Mouse (Mus musculus) mouse trophoblast stem cell (cell line): ENCODE results near the gene Nudt16l1.

Source experiments
- in situ Hi-C, 2 experiments: fragments of 300-500 bp; cut with MseI, MboI; formaldehyde crosslinking; loops; 2 replicates in 1 of 2; 3 replicates in 1 of 2; pipeline ENCODE4 v1.15.1; 2025

The Nudt16l1 gene

DNA sequence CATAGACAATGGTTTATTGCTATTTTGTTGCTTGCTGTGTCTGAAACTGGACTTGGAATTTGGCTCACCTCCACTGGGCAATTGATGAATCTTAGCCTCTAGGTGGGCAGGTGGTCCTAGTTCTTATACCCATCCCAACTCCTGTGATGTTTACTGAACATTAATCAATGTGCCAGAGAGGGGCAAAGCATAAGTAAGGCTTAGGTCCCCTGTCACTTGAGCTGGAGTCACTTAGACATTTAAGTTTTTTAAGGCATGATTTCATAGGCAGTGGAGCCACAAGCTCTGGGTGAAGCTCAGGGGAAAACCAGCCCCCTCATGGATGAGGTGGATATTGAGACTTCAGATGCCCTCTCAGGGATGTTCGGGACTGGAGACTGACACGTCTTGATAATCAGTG lies at the start of gene Nudt16l1:
Gene Nudt16l1 (plus strand): TSS at position 301 of the 400 bp plus-strand sequence.
- in situ Hi-C loops = no loop called here

GRCm38 (mm10) chr16:4890201-4890709 lies 48.3 kb upstream of the Nudt16l1 start:
- in situ Hi-C loops = no loop called here

DNA sequence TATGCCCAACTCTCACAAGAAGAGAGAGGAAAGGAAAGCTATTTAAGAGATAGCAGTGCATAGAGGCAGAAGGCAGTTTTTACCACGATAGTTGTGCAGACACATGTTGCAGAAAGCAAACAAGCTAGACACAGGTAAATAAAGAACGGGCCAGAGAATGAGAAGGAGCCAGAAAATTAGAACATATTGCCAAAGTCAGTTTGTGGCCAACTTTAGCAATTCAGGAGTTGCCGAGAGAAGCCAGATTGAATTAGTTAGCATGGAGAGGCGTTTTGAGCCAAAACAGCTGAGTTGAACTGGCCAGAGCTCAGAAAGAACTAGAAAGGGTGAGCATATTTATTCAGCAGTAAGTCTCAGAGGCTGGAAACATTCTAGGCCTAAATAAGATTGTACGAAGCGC lies 46.4 kb upstream of the Nudt16l1 start:
- in situ Hi-C loops = no loop called here

GRCm38 (mm10) chr16:4894201-4894908 lies 44.2 kb upstream of the Nudt16l1 start:
- in situ Hi-C loops = no loop called here

- in situ Hi-C loops = no loop called here
Measured at GRCm38 (mm10) chr16:4896249-4897027, 42.1 kb upstream of the Nudt16l1 start.

DNA sequence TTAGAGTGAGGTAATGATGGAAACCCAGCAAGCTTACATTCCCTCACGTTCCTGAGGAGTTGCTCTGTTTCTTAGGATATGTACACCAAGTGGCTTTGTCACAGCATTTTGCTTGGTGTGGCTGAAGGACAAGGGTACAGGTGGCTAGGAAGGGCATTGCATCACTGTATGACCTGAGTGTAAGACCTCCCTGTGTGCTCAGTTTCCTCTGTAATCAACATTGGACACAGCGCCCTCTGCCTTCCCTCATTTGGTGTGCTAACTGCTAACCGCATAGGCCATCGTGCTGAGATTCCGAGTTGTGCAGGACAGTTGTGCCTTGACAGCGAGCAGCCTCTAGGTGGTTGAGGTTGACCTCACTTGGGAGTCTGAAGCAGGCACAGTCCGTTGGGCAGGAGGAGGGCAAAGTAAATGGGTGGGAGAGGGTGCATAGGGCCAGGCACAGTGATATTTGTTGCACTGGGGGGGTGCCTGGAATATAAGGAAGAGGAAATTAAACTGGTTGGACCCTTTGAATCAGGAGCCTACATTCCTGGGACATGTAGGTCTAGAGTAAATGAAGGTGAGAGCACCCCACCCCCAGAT lies 41.3 kb upstream of the Nudt16l1 start:
- in situ Hi-C loops = no loop called here

- in situ Hi-C loops = no loop called here
Measured at GRCm38 (mm10) chr16:4898881-4899280, 39.7 kb upstream of the Nudt16l1 start.

DNA sequence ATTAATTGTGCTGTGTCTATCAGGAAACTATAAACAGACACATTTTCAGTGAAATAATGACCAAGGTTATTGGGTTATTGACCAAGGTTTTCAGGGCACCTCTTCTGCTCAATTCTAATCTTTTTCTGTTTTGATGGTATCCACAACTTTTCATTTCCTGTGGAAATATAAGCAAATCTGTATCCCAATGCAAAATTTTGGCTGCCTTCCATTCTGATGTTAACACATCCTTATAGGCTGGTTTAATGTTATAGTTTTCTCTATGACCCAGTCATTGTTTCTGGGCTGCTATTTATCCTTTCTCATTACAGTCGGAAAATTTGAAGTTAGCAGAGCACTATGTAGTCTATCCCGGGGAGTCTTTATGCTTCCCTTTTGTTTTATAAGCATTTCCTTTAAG lies 38.9 kb upstream of the Nudt16l1 start:
- in situ Hi-C loops = no loop called here

DNA sequence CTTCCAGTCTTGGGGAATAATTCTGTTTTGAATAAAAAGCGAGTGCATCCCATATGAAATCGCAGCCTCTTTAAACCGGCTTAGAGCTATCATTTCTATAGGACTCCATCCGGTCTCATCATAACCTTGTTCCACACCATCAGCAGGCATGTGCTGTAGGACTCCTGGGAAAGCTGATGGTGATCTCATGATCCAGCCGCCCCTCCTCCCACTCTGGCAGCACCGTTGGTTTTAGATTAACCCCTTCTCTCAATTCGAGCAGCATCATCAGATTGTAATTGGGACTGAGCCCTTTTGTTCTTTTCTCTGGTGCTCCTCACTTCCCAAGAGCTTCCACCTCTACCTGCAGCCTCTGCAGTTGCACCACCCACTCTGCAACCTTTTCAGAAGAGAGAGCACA lies 37.4 kb upstream of the Nudt16l1 start:
- in situ Hi-C loops = no loop called here

- in situ Hi-C loops = no loop called here
Measured at GRCm38 (mm10) chr16:4902390-4902789, 36.2 kb upstream of the Nudt16l1 start.

GRCm38 (mm10) chr16:4903491-4904102 lies 35.0 kb upstream of the Nudt16l1 start:
- in situ Hi-C loops = no loop called here

GRCm38 (mm10) chr16:4904878-4905277 lies 33.7 kb upstream of the Nudt16l1 start:
- in situ Hi-C loops = no loop called here

- in situ Hi-C loops = no loop called here
Measured at GRCm38 (mm10) chr16:4905591-4905990, 33.0 kb upstream of the Nudt16l1 start.

- in situ Hi-C loops = no loop called here
Measured at GRCm38 (mm10) chr16:4906559-4906958, 32.0 kb upstream of the Nudt16l1 start.

GRCm38 (mm10) chr16:4907386-4907785 lies 31.2 kb upstream of the Nudt16l1 start:
- in situ Hi-C loops = no loop called here

DNA sequence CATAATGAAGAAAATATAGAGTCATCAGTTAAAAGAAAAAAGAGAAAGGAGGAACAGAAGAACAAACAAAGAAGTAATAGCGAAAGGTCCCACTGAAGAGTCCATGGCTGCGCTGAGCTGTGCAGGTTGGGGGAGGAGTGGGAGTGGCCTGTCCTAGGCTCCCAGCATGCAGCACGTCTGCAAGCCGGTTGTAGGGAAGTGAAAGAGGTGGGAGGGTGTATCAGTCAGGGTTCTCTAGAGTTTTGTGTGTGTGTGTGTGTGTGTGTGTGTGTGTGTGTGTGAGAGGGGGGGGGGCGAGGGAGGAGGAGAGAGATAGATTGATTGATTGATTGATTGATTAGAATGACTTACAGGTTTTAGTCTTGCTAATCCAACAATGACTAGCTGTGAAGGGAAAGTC lies 30.6 kb upstream of the Nudt16l1 start:
- in situ Hi-C loops = no loop called here

- in situ Hi-C loops = no loop called here
Measured at GRCm38 (mm10) chr16:4909745-4910144, 28.8 kb upstream of the Nudt16l1 start.

- in situ Hi-C loops = no loop called here
Measured at GRCm38 (mm10) chr16:4910758-4911157, 27.8 kb upstream of the Nudt16l1 start.

DNA sequence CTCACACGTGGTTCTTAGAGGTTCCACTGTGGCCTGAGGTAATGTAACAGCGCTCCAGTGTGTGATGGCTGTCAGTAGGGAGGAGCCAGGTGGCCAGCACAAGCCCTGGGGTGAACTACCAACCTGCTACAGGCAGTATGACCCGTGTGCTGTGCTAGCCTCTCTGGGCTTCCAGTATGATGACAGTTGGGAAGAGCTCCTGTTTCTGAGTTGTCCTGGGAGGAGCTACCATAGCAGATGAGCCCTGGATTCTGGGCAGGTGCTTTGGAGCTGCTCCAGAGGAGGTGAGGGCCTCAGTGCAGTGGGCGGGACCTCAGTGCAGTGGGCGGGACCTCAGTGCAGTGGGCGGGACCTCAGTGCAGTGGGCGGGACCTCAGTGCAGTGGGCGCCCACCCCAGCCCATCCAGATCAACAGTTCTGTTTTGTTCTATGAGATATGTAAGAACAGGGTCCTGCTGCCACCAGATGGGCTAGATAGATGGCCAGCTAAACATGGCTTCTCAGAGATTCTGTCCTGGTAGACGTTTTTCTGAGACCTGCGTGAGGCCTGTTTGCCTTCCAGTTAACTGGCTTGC lies 26.4 kb upstream of the Nudt16l1 start:
- in situ Hi-C loops = no loop called here

DNA sequence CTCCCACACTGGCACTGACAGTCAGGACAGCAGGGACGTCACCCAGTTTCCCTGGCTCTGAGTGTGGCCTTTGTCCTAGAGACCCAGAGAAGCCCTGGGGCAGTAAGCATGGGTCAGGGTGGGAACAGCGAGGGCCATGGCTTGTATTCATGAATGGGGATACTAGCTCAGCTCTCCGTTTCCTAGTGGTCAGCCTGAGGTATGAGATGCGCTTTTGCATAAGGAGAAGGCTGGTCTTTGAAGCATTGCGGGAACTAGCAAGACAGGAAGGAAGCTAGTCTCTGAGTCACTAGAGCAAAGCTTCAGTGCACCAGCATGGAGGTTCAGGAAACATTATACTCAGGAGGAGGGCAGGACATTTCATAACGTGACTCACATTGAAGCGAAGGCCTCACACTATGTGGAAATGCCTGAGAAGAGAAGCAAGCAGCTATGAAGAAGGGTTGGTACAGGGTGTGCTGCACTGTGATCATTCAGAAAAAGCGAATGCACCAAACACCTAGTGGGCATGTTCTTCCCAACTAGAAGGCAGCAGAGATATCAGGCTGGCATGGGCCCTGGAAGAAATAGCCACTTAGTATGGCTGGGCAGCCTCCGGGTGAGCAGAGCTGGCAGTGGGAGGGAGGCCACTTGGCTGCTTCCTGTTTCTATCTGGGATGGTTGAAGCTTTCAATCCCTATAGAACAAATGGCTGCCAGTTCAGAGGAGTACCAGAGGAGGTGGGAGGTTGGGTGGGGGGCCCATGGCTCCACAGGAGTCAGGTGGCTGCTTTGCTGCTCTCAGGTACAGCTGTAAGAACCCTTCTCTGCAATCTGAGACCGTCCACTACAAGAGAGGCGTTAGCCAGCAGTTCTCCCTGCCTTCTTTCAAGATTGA lies 25.4 kb upstream of the Nudt16l1 start:
- in situ Hi-C loops = no loop called here
